Mouse (Mus musculus) skeletal muscle tissue, adult 2 months (tissue): ENCODE measurements around the gene Nsmce1.
A peak's percentile ranks its signal among the peaks of the same experiment; 100 is the strongest.

Experiments
- DNase-seq: peaks from one replicate; pipeline ENCODE4 v3.0.0-alpha.2; 2012; ENCODE audit warnings: low read depth, low spot score

Gene Nsmce1

DNA sequence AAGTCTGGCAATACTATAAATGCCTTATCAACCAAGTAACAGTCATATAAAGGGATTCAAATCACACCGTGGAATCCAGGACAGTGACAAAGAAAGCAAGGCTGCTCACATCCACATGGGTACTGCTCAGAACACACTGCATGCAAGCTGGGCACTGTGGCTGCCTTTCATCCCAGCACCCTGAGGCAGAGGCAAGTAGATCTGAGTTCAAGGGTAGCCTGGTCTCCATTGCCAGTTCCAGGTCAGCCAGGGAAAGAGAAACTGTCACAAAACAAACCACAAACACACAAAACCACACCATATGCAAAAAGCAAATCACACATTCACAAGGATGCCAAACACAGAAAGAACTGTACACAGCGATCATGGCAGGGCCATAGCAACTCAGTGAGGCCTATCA lies 1.8 kb downstream of the Nsmce1 start:
- no peak for DNase-seq

GRCm38 (mm10) chr7:125488706-125489105 lies 2.7 kb downstream of the Nsmce1 start:
- DNase-seq: no peak

DNA sequence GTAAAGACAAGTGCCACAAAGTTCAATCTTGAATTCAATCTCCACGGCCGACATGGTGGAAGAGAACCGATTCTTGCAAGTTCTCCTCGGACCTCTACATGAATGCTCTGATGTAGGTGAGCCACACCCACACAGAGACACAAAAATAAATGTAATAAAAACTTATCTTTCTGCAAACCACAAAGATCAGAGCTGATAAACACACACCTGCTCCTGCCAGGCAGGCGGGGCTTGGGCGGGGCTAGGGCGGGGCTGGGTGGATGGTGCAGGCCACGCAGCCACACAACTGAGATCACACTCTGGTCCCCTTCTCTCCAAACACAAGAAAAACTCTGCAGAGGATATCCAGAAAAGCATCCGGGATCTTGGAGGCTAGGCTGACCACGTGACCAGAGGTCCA lies 4.3 kb downstream of the Nsmce1 start:
- DNase-seq: no peak

GRCm38 (mm10) chr7:125486121-125486630 lies 5.2 kb downstream of the Nsmce1 start:
- no peak for DNase-seq

GRCm38 (mm10) chr7:125484791-125485190 lies 6.6 kb downstream of the Nsmce1 start:
- DNase-seq: no peak

- no peak for DNase-seq
Measured at GRCm38 (mm10) chr7:125482886-125483285, 8.5 kb downstream of the Nsmce1 start.

GRCm38 (mm10) chr7:125482339-125482738 lies 9.1 kb downstream of the Nsmce1 start:
- no peak for DNase-seq

- no peak for DNase-seq
Measured at GRCm38 (mm10) chr7:125480518-125480917, 10.9 kb downstream of the Nsmce1 start.

GRCm38 (mm10) chr7:125478391-125478984 lies 12.9 kb downstream of the Nsmce1 start:
- no peak for DNase-seq

- no peak for DNase-seq
Measured at GRCm38 (mm10) chr7:125475601-125476251, 15.7 kb downstream of the Nsmce1 start.

DNA sequence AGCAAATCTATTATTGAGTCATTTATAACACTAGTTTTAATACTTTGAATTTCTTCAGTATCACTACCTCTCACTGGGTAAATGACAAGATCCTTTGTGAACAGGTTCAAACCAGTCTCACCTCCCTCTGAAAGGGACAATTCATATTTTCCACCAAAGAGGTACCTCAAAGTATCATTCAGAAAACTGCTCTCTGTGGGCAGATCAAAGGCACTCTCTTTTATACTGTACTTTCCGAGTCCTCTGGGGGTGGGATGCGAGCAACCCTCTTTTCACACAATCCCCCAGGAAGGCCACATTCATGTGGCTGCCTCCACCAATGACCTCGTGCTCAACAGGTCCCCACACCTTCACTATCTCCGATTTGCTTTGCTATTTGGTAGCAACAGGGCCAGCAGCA lies 16.9 kb downstream of the Nsmce1 start:
- no peak for DNase-seq

DNA sequence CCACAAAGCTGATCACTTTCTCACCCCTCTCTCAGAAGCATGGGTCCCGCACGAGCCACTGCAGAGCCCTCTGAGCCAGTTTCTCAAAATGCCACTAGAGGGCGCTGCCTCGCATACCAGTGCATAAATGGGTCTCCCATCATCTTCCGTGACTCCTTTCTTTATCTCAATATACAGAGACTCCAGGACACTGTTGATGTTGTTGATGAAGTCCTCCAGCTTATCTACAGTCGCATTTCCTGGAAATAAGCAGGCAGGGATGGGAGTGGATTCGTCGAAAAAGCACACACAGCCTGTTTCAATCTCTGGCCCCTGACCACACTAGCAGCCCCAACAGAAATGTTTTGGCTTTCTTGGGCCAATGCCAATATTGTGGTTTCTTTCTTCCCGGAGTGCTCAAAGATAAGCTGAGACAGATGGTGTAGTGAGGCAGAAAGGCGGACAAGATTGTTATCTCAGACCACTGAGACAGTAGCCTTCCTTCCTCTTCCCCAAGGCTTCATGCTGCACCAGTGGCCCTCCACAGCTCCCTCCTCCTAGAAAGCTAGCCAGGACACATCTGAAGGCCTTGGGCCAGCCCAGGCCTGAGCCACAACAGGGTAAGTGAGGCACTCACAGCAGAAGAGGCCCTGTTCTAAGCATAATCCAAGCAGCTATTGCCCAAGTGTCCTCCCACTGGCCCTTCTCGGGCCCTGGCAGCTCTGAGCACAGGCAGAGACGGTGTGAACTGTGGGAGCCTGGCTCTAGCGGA lies 19.2 kb downstream of the Nsmce1 start:
- peak; percentile 66 for DNase-seq

DNA sequence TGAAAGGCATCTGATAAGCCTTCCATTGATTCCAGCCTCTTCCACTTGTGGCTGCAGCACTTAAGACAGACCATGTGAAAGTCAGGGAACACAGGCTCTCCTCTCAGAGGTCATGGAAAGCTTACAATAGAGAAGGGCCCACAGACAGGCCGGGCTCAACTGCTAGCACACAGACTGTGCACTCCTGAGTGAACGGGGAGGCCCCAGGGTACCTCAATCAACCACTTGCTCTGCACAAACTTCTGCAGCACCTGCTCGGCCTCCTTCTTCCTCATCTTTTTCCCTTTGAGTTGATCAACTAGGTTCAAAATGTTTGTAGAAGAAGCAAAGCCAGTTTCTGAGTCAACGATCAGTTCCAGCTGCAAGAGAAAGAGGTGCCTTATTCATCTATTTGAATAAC lies 20.5 kb downstream of the Nsmce1 start:
- DNase-seq: no peak

DNA sequence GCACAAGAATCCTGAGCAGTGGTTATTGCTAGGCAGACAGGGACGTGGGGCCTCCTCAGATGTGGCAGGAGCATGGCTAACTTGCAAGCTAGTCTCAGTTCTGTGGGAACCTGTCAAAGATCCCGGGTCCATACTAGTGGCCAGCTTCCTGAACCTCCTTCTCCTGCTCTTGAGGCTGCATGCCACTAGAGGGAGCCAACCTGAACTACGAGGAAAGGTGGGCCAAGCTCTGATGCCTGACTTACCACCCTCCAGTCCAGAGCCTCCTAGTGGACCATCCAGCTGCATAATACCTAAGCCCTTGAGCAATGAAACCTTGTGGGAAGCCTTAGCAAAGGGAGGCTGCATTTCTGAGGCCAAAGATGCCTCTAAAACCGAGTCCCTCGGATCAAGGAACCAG lies 21.5 kb downstream of the Nsmce1 start:
- DNase-seq: peak; percentile 54

DNA sequence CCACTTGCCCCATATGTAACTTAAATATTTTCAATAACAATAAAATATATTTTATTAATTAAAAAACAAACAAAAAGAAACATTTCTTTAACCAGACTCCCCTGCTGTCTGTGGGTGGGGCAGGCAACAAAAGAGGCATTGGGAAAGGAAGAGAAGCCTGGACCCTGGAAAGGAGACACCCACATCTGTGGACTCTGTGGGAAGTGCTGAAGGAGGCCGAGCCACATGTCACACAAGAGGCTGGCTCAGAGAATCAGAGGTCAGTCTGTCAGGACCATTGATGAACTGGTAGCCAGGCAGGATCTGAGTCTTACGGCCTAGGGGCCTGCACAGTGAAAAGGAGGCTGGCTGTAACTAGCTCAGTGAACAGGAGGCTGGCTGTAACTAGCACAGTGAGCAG lies 29.2 kb downstream of the Nsmce1 start:
- no peak for DNase-seq

GRCm38 (mm10) chr7:125453671-125454070 lies 37.7 kb downstream of the Nsmce1 start:
- no peak for DNase-seq

DNA sequence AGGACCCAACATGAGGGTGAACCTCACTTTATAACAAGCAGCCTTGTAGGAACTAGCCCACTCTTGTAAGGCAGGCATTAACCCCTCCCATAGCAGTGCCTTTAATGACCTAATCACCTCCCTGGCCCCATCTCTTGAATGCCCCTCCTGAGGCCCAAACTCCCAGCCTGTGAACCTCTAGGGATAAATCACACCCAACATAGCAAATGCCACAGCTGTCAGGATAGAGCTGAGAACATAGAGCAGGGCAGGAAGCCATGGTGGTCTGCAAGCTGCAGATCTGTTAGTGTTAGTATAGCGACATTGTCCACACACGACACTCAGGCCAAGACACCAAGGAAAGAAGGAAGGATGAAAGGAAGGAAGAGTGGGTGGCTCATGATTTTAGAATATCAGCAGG lies 40.3 kb downstream of the Nsmce1 start:
- DNase-seq: no peak

DNA sequence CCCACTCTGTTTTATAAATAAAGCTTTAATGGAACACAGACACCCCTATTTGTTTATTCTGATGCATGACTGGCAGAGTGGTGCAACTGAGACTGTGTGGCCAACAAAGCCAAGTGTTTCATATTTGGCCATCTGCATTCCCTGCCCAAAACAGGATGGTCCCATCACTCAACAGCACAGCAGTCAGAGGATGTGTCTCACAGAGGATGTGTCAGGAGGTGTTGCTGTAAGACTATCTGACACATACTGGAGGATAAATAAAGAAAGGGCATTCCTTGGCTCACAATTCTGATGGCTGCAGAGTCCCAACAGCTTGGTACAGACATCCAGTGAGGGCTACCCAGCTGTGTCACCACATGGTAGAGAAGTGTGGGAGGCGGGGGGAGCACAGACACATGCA lies 40.7 kb downstream of the Nsmce1 start:
- DNase-seq: no peak

DNA sequence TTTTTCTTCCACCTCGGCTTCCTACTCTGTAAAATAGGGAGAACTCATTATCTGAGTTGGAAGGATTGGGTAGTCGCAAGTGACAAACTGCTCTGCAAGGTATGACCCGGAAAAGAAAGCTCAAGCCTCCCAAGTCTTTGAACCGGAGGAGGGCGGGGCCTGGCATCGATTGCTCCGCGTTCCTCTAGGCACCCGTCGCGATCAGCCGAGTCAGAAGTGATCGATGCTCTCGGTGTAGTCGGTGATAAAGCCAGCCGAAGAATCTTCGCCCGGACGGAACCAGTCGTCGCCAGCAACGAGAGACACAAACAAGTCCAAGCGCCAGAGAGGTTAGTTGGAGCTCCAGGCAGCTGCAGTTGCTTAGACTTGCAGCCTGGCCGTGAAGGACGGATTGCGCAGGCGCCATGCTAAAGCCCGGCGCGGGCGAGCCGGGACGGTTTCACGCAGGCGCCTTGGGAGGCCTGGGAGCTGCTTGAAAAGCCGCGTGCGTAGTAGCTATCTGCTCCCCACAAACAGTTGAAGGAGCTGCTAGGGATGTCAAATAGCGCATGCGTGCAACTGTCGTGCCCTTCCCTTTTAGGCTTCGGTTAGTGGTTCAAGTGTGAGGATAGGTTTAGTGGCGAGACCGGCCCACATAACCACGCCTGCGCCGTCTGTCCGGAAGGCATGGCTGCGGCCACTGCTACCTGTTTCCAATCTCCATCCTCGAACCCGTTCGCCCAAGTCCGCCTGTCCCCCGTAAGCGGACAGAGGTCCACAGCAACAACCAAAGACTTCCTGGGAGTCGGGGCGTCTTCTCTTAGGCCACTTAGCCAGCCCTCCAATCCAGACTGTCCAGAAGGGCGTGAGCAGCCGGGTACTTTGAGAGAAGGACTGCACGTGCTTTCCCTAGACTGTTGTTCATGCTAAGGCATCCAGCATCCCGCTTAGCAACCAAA lies 46.7 kb downstream of the Nsmce1 start, which contains the start of gene Kdm8:
Kdm8 (plus strand) TSS at position 213 of the 938 bp plus-strand sequence.
- peak; percentile 98 for DNase-seq

- DNase-seq: no peak
Measured at GRCm38 (mm10) chr7:125444076-125444463, 47.3 kb downstream of the Nsmce1 start.

- DNase-seq: no peak
Measured at GRCm38 (mm10) chr7:125442323-125442722, 49.1 kb downstream of the Nsmce1 start.
